Mouse (Mus musculus) neutrophil, adult 5-6 weeks (primary cell): ENCODE measurements around the gene Slc38a6. TPM values are rescaled to one million over a fixed set of nuclear protein-coding genes. Genes with fewer than 3 reads are reported as not detected.

Experiments used
- total RNA-seq: library from RNA; stranded (forward); fragments of 200-1000 nt; gene quantifications from 2 replicates; pipeline ENCODE4 v1.2.3, GENCODE M21; 2017

Gene Slc38a6
- total RNA-seq, 1 experiment from 2014 or later = 12.1 TPM

Other genes starting within 250 kb of the Slc38a6 start
- not detected in 2 replicates for gene Six1, start 232.9 kb upstream of the Slc38a6 start, total RNA-seq
- under 0.01 TPM in 1 of 2 replicates, not detected in the other for gene Six4, start 173.3 kb upstream of the Slc38a6 start, total RNA-seq
- gene Mnat1, start 163.1 kb upstream of the Slc38a6 start, total RNA-seq = 7.3 and 8.0 TPM in 2 replicates
- 7.9 and 12.7 TPM in 2 replicates for gene Trmt5, start 69 bp upstream of the Slc38a6 start, total RNA-seq